Comparison of ENCODE assay signal across 21 mouse cellular contexts in the genomic region with DNA sequence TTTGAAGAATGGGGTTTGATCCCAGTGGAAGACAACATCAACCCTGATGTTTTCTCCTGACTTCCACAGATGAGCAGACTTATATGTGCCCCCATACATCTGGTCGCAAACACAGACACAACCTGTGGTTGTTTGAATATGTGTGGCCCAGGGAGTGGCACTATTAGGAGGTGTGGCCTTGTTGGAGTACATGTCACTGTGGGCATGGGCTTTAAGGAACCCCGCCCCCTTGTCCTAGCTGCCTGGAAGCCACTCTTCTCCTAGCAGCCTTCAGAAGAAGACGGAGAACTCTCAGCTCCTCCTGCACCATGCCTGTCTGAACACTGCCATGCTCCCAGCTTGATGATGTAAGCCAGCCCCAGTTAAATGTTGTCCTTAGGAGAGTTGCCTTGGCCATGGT. TPM values are rescaled to one million over a fixed set of nuclear protein-coding genes. Genes with fewer than 3 reads are reported as not detected.
DNase-seq lines count a peak whose midpoint lies in the region; ATAC-seq and TF ChIP-seq lines count a peak whose summit lies in the region.
"Had no signal": no experiment of that assay in that cellular context is flagged by ENCODE, and none has a peak within 500 bp of the region (broad histone marks: within the 10 kb centered on the region; RNA-seq: fewer than 3 reads in every experiment).

No protein-coding gene starts in this region.

- DNase-seq in lung, embryonic 14.5 days, result no peak
- no peak for DNase-seq in lung, postnatal 36 days
- no peak for DNase-seq in thymus, adult 2 months
- no peak for DNase-seq in thymus, adult 18-20 months
- DNase-seq in embryo, embryonic 9.5 days (ENCODE audit: extremely low spot score), result no peak
- DNase-seq: adrenal gland, postnatal 14 days; cerebellum, adult 11-12 months; cerebellum, adult 9-10 months; cerebellum, postnatal 25 days; gastrocnemius, postnatal 10 days; heart, adult 2 months; heart, postnatal 36 days had no signal

- peaks cover 8% of the 10 kb centered on the region for H3K4me1 ChIP-seq in lung, embryonic 14.5 days (ENCODE audit: insufficient read depth)
- H3K4me1 ChIP-seq in thymus, adult 2 months (replicated peaks; ENCODE audit: control insufficient read depth, insufficient read depth, low read length), result peaks cover 9% of the 10 kb centered on the region
- H3K4me1 ChIP-seq in intestine, embryonic 15.5 days (replicated peaks), result 0 out of 2 replicates have a peak, but pooled peaks cover 5% of the 10 kb centered on the region
- no peaks in the 10 kb centered on the region for H3K4me1 ChIP-seq in small intestine, adult 2 months (ENCODE audit: control insufficient read depth, insufficient read depth, insufficient read length, low read length)
- H3K4me1 ChIP-seq in midbrain, embryonic 15.5 days, result no peaks in the 10 kb centered on the region
- H3K4me1 ChIP-seq: hindbrain, embryonic 12.5 days had no signal

- H3K36me3 ChIP-seq in lung, embryonic 14.5 days (ENCODE audit: insufficient read depth), result peaks cover 16% of the 10 kb centered on the region
- H3K36me3 ChIP-seq in thymus, adult 2 months (ENCODE audit: control insufficient read depth, insufficient read depth, low read length), result no peaks in the 10 kb centered on the region
- no peaks in the 10 kb centered on the region; the same call in 1 of the 2 replicates for H3K36me3 ChIP-seq in intestine, embryonic 15.5 days
- H3K36me3 ChIP-seq in small intestine, adult 2 months (ENCODE audit: control insufficient read depth, insufficient read depth, low read length), result no peaks in the 10 kb centered on the region
- no peaks in the 10 kb centered on the region for H3K36me3 ChIP-seq in midbrain, embryonic 15.5 days (replicated peaks)

- no peak for TF ChIP-seq POLR2A in thymus, adult 2 months (IDR thresholded peaks at IDR 0.05; ENCODE audit: control insufficient read depth, extremely low read depth, insufficient read depth, low read length, poor library complexity)
- no peak for TF ChIP-seq POLR2A in small intestine, adult 2 months (IDR thresholded peaks at IDR 0.05; ENCODE audit: low read depth, low read length)

- no peak overlapping the region for H3K9ac ChIP-seq in lung, embryonic 14.5 days
- no peak overlapping the region for H3K9ac ChIP-seq in intestine, embryonic 15.5 days
- H3K9ac ChIP-seq in midbrain, embryonic 15.5 days, result no peak overlapping the region
- H3K9ac ChIP-seq: embryonic facial prominence, embryonic 13.5 days; forebrain, embryonic 12.5 days; heart, embryonic 15.5 days; hindbrain, embryonic 12.5 days had no signal

- peak overlapping the region; percentile 72; the same call in 1 of the 2 replicates for H3K27ac ChIP-seq in lung, embryonic 14.5 days (ENCODE audit: low read depth)
- peak overlapping the region; percentile 33 for H3K27ac ChIP-seq in thymus, adult 2 months (ENCODE audit: control insufficient read depth, insufficient read depth, low read length)
- H3K27ac ChIP-seq in intestine, embryonic 15.5 days, result no peak overlapping the region
- peak overlapping the region; percentile 6; the same call in 1 of the 2 replicates for H3K27ac ChIP-seq in small intestine, adult 2 months (ENCODE audit: insufficient read depth, low read depth, low read length)
- no peak overlapping the region for H3K27ac ChIP-seq in midbrain, embryonic 15.5 days
- H3K27ac ChIP-seq: embryonic facial prominence, embryonic 13.5 days; forebrain, embryonic 12.5 days; heart, adult 2 months; heart, embryonic 15.5 days; hindbrain, embryonic 12.5 days had no signal

- no peak for ATAC-seq in lung, embryonic 14.5 days (ENCODE audit: insufficient read depth)
- peak; percentile 43; the same call in 1 of the 2 replicates for ATAC-seq in intestine, embryonic 15.5 days
- ATAC-seq in midbrain, embryonic 15.5 days (replicated peaks), result no peak
- ATAC-seq: forebrain, embryonic 16.5 days had no signal

- TF ChIP-seq CTCF in lung, embryonic 14.5 days (IDR thresholded peaks at IDR 0.05; ENCODE audit: low read depth), result no peak
- TF ChIP-seq CTCF in thymus, adult 2 months (IDR thresholded peaks at IDR 0.05; ENCODE audit: borderline replicate concordance, control insufficient read depth, extremely low read depth, insufficient read depth, low read length, poor library complexity), result no peak
- TF ChIP-seq CTCF in small intestine, adult 2 months (IDR thresholded peaks at IDR 0.05; ENCODE audit: extremely low read depth, insufficient read length, insufficient replicate concordance, low read depth, low read length), result no peak

- H3K27me3 ChIP-seq in lung, embryonic 14.5 days (ENCODE audit: insufficient read depth, low read length), result no peaks in the 10 kb centered on the region
- H3K27me3 ChIP-seq in thymus, adult 2 months (ENCODE audit: control insufficient read depth, insufficient read depth, low read length), result no peaks in the 10 kb centered on the region
- H3K27me3 ChIP-seq in intestine, embryonic 15.5 days (replicated peaks), result no peaks in the 10 kb centered on the region
- H3K27me3 ChIP-seq in small intestine, adult 2 months (ENCODE audit: control insufficient read depth, insufficient read depth, low read length), result no peaks in the 10 kb centered on the region
- no peaks in the 10 kb centered on the region for H3K27me3 ChIP-seq in midbrain, embryonic 15.5 days (replicated peaks)
- H3K27me3 ChIP-seq: embryonic facial prominence, embryonic 13.5 days; forebrain, embryonic 12.5 days; heart, embryonic 15.5 days; hindbrain, embryonic 12.5 days had no signal

- WGBS in lung, embryonic 14.5 days, result 73% methylated on average over 3 of the region's 3 CpGs
- 93% methylated on average over 3 of the region's 3 CpGs for WGBS in thymus, adult 2 months
- 78% methylated on average over 3 of the region's 3 CpGs for WGBS in intestine, embryonic 15.5 days
- WGBS in small intestine, adult 2 months, result 81% methylated on average over 3 of the region's 3 CpGs
- 96% methylated on average over 3 of the region's 3 CpGs for WGBS in midbrain, embryonic 15.5 days

- H3K4me3 ChIP-seq in lung, embryonic 14.5 days (ENCODE audit: low read depth, low read length), result no peak overlapping the region
- no peak overlapping the region for H3K4me3 ChIP-seq in thymus, adult 2 months (ENCODE audit: control insufficient read depth, insufficient read depth, low read length)
- no peak overlapping the region for H3K4me3 ChIP-seq in intestine, embryonic 15.5 days (replicated peaks)
- no peak overlapping the region for H3K4me3 ChIP-seq in small intestine, adult 2 months (ENCODE audit: low read depth, low read length)
- no peak overlapping the region for H3K4me3 ChIP-seq in midbrain, embryonic 15.5 days
- H3K4me3 ChIP-seq: embryonic facial prominence, embryonic 13.5 days; forebrain, embryonic 12.5 days; heart, adult 2 months; heart, embryonic 15.5 days; hindbrain, embryonic 12.5 days had no signal

- H3K9me3 ChIP-seq in lung, embryonic 14.5 days (ENCODE audit: low read depth, low read length), result no peaks in the 10 kb centered on the region
- H3K9me3 ChIP-seq in intestine, embryonic 15.5 days, result no peaks in the 10 kb centered on the region
- H3K9me3 ChIP-seq in midbrain, embryonic 15.5 days, result 0 out of 2 replicates have a peak, but pooled peaks cover 4% of the 10 kb centered on the region
- H3K9me3 ChIP-seq: embryonic facial prominence, embryonic 13.5 days; heart, embryonic 15.5 days; hindbrain, embryonic 12.5 days had no signal

- H3K4me2 ChIP-seq in lung, embryonic 14.5 days, result no peak overlapping the region
- H3K4me2 ChIP-seq in intestine, embryonic 15.5 days (replicated peaks), result no peak overlapping the region
- no peak overlapping the region for H3K4me2 ChIP-seq in midbrain, embryonic 15.5 days
- H3K4me2 ChIP-seq: embryonic facial prominence, embryonic 13.5 days; forebrain, embryonic 12.5 days; heart, embryonic 11.5 days; heart, embryonic 15.5 days; hindbrain, embryonic 12.5 days had no signal

RNA-seq across cellular contexts. Expression of a gene that starts 46.8 kb away (rescaled TPM):
- polyA plus RNA-seq in lung, embryonic 14.5 days (2014; fragmentation: Nextera tagmentation; extraction: Ambion mirVana), result 69.7 and 75.3 TPM in 2 replicates
- polyA plus RNA-seq in thymus, adult 2 months (2012; rRNA removed), result 21.0 and 23.8 TPM in 2 replicates
- polyA plus RNA-seq in intestine, embryonic 15.5 days (2015; fragmentation: Nextera tagmentation; extraction: Ambion mirVana), result 66.9 and 78.7 TPM in 2 replicates
- 19.2 and 31.2 TPM in 2 replicates for polyA plus RNA-seq in small intestine, adult 2 months (2012; rRNA removed)
- polyA plus RNA-seq in midbrain, embryonic 15.5 days (2015; fragmentation: Nextera tagmentation; extraction: Ambion mirVana), result 54.2 and 58.6 TPM in 2 replicates

Comparison
In these comparisons a context has a peak if more than half of its experiments do, and no peak if none do; other contexts are left out.
1. H3K27ac ChIP-seq: peak in lung, embryonic 14.5 days (single experiment), thymus, adult 2 months (single experiment) and small intestine, adult 2 months (single experiment); none in intestine, embryonic 15.5 days (single experiment) and midbrain, embryonic 15.5 days (single experiment).